Mouse (Mus musculus) hindbrain, embryonic 10.5 days (tissue): Measurements from ENCODE around the gene Farp1. TPM values are rescaled to one million over a fixed set of nuclear protein-coding genes. Genes with fewer than 3 reads are reported as not detected.

Experiments used
- DNase-seq: peaks from one replicate; pipeline ENCODE4 v3.0.0-alpha.2; 2017; ENCODE audit warnings: low spot score
- H3K27ac ChIP-seq: fragments of 300-500 bp; sonication (generic); 2 replicates; pipeline ENCODE4 v1.5.1; 2016; ENCODE audit warnings: mild to moderate bottlenecking, moderate library complexity
- H3K27me3 ChIP-seq: fragments of 300-500 bp; sonication (generic); 2 replicates; pipeline ENCODE4 v1.6.1; 2016; ENCODE audit warnings: mild to moderate bottlenecking; ENCODE audit not compliant: poor library complexity, insufficient read depth, severe bottlenecking
- H3K36me3 ChIP-seq: fragments of 300-500 bp; sonication (generic); 2 replicates; pipeline ENCODE4 v1.6.1; 2016; ENCODE audit warnings: mild to moderate bottlenecking, moderate library complexity
- H3K4me1 ChIP-seq: fragments of 300-500 bp; sonication (generic); replicated peaks from 2 replicates; pipeline ENCODE4 v1.6.1; 2016; ENCODE audit warnings: mild to moderate bottlenecking
- H3K4me3 ChIP-seq: fragments of 300-500 bp; sonication (generic); 2 replicates; pipeline ENCODE4 v1.5.1; 2016; ENCODE audit warnings: mild to moderate bottlenecking, moderate library complexity
- H3K9me3 ChIP-seq: fragments of 300-500 bp; sonication (generic); 2 replicates; pipeline ENCODE4 v1.6.1; 2016; ENCODE audit warnings: mild to moderate bottlenecking, moderate library complexity
- WGBS: fragments of 180-500 bp; shearing (Covaris S2); methylation state at CpG from one replicate; pipeline ENCODE4 v1.1.7; 2016; 5-methylcytosine and 5-hydroxymethylcytosine counted together
- polyA plus RNA-seq: library from polyadenylated mRNA; unstranded; fragments of >200 nt; fragmentation: Nextera tagmentation; extraction: Ambion mirVana; gene quantifications from 2 replicates; pipeline ENCODE4 v1.2.1, GENCODE M21; 2016

Gene Farp1
- polyA plus RNA-seq, 1 experiment from 2014 or later: 25.2 TPM

GRCm38 (mm10) chr14:121207441-121208158 lies 172.6 kb downstream of the Farp1 start:
- Histone ChIP-seq H3K27me3 (no peaks in the 10 kb centered on the region), H3K27ac (no peak overlapping the region), H3K9me3 (no peaks in the 10 kb centered on the region; the same call in 1 of the 2 replicates), H3K4me3 (no peak overlapping the region), H3K36me3 (peaks cover 29% of the 10 kb centered on the region), H3K4me1 (no peaks in the 10 kb centered on the region)
- 73% methylated on average over 15 of the region's 15 CpGs for WGBS
- DNase-seq: no peak

GRCm38 (mm10) chr14:121208159-121208515 lies 173.1 kb downstream of the Farp1 start:
- Histone ChIP-seq H3K27me3 (no peaks in the 10 kb centered on the region), H3K36me3 (peaks cover 29% of the 10 kb centered on the region), H3K4me1 (no peaks in the 10 kb centered on the region), H3K4me3 (no peak overlapping the region), H3K9me3 (no peaks in the 10 kb centered on the region; the same call in 1 of the 2 replicates), H3K27ac (no peak overlapping the region)
- 78% methylated on average over 3 of the region's 3 CpGs for WGBS
- DNase-seq: no peak

GRCm38 (mm10) chr14:121210318-121210717 lies 175.3 kb downstream of the Farp1 start:
- no peak overlapping the region for H3K27ac ChIP-seq
- peaks cover 29% of the 10 kb centered on the region for H3K36me3 ChIP-seq
- no peaks in the 10 kb centered on the region for H3K4me1 ChIP-seq
- no peak for DNase-seq
- no peaks in the 10 kb centered on the region; the same call in 1 of the 2 replicates for H3K9me3 ChIP-seq
- WGBS: 88% methylated on average over 3 of the region's 3 CpGs
- no peak overlapping the region for H3K4me3 ChIP-seq
- H3K27me3 ChIP-seq: no peaks in the 10 kb centered on the region

- H3K4me1 ChIP-seq: peaks cover 4% of the 10 kb centered on the region; the same call in 1 of the 2 replicates
These were observed 178.7 kb downstream of the Farp1 start for GRCm38 (mm10) chr14:121213650-121214049.

GRCm38 (mm10) chr14:121214636-121215257 lies 179.7 kb downstream of the Farp1 start:
- no peak for DNase-seq
- no peak overlapping the region for H3K4me3 ChIP-seq
- WGBS: 89% methylated on average over 11 of the region's 11 CpGs

More at GRCm38 (mm10) chr14:121213650-121214049, 178.7 kb downstream of the Farp1 start:
- no peaks in the 10 kb centered on the region for H3K27me3 ChIP-seq
- H3K36me3 ChIP-seq: peaks cover 21% of the 10 kb centered on the region
- no peaks in the 10 kb centered on the region; the same call in 1 of the 2 replicates for H3K9me3 ChIP-seq
- no peak overlapping the region for H3K27ac ChIP-seq
- no peak overlapping the region for H3K4me3 ChIP-seq
- DNase-seq: no peak
- 71% methylated on average over 4 of the region's 4 CpGs for WGBS

GRCm38 (mm10) chr14:121215817-121216216 lies 180.8 kb downstream of the Farp1 start:
- no peak for DNase-seq
- Histone ChIP-seq H3K27me3 (no peaks in the 10 kb centered on the region), H3K4me3 (no peak overlapping the region), H3K4me1 (peaks cover 4% of the 10 kb centered on the region; the same call in 1 of the 2 replicates), H3K36me3 (peaks cover 15% of the 10 kb centered on the region), H3K9me3 (no peaks in the 10 kb centered on the region; the same call in 1 of the 2 replicates), H3K27ac (no peak overlapping the region)
- WGBS: 84% methylated on average over 5 of the region's 5 CpGs

More at GRCm38 (mm10) chr14:121214636-121215257, 179.7 kb downstream of the Farp1 start:
- Histone ChIP-seq H3K36me3 (peaks cover 14% of the 10 kb centered on the region), H3K9me3 (no peaks in the 10 kb centered on the region; the same call in 1 of the 2 replicates), H3K27ac (no peak overlapping the region), H3K4me1 (peaks cover 4% of the 10 kb centered on the region; the same call in 1 of the 2 replicates), H3K27me3 (no peaks in the 10 kb centered on the region)

GRCm38 (mm10) chr14:121216672-121217071 lies 181.7 kb downstream of the Farp1 start:
- H3K4me1 ChIP-seq: peaks cover 4% of the 10 kb centered on the region; the same call in 1 of the 2 replicates

GRCm38 (mm10) chr14:121218620-121219019 lies 183.6 kb downstream of the Farp1 start:
- Histone ChIP-seq H3K4me3 (no peak overlapping the region), H3K4me1 (peaks cover 4% of the 10 kb centered on the region; the same call in 1 of the 2 replicates), H3K9me3 (peaks cover 4% of the 10 kb centered on the region; the same call in 1 of the 2 replicates), H3K27me3 (no peaks in the 10 kb centered on the region), H3K27ac (no peak overlapping the region), H3K36me3 (peaks cover 28% of the 10 kb centered on the region)
- DNase-seq: no peak
- WGBS: 76% methylated on average over 7 of the region's 7 CpGs

More at GRCm38 (mm10) chr14:121216672-121217071, 181.7 kb downstream of the Farp1 start:
- Histone ChIP-seq H3K9me3 (peaks cover 4% of the 10 kb centered on the region; the same call in 1 of the 2 replicates), H3K27ac (no peak overlapping the region), H3K36me3 (peaks cover 22% of the 10 kb centered on the region), H3K27me3 (no peaks in the 10 kb centered on the region), H3K4me3 (no peak overlapping the region)
- 75% methylated on average over 6 of the region's 6 CpGs for WGBS
- no peak for DNase-seq

GRCm38 (mm10) chr14:121219226-121220039 lies 184.4 kb downstream of the Farp1 start:
- Histone ChIP-seq H3K36me3 (peaks cover 33% of the 10 kb centered on the region), H3K4me1 (peaks cover 4% of the 10 kb centered on the region; the same call in 1 of the 2 replicates), H3K9me3 (peaks cover 4% of the 10 kb centered on the region; the same call in 1 of the 2 replicates), H3K27ac (no peak overlapping the region), H3K27me3 (no peaks in the 10 kb centered on the region), H3K4me3 (no peak overlapping the region)
- DNase-seq: no peak
- WGBS: 89% methylated on average over 10 of the region's 10 CpGs

GRCm38 (mm10) chr14:121220040-121220322 lies 185.0 kb downstream of the Farp1 start:
- no peak for DNase-seq
- WGBS: 93% methylated on average over 1 of the region's 1 CpGs

GRCm38 (mm10) chr14:121220723-121221122 lies 185.7 kb downstream of the Farp1 start:
- WGBS: 75% methylated on average over 5 of the region's 5 CpGs
- Histone ChIP-seq H3K4me3 (no peak overlapping the region), H3K4me1 (peaks cover 4% of the 10 kb centered on the region; the same call in 1 of the 2 replicates), H3K27me3 (no peaks in the 10 kb centered on the region), H3K27ac (no peak overlapping the region), H3K36me3 (peaks cover 40% of the 10 kb centered on the region), H3K9me3 (peaks cover 4% of the 10 kb centered on the region; the same call in 1 of the 2 replicates)
- DNase-seq: peak; percentile 43

More at GRCm38 (mm10) chr14:121220040-121220322, 185.0 kb downstream of the Farp1 start:
- Histone ChIP-seq H3K27me3 (no peaks in the 10 kb centered on the region), H3K4me1 (peaks cover 4% of the 10 kb centered on the region; the same call in 1 of the 2 replicates), H3K27ac (no peak overlapping the region), H3K4me3 (no peak overlapping the region), H3K9me3 (peaks cover 4% of the 10 kb centered on the region; the same call in 1 of the 2 replicates), H3K36me3 (peaks cover 36% of the 10 kb centered on the region)

GRCm38 (mm10) chr14:121225804-121226203 lies 190.8 kb downstream of the Farp1 start:
- 89% methylated on average over 11 of the region's 11 CpGs for WGBS
- H3K36me3 ChIP-seq: peaks cover 54% of the 10 kb centered on the region
- DNase-seq: no peak
- H3K4me3 ChIP-seq: no peak overlapping the region
- no peak overlapping the region for H3K27ac ChIP-seq
- H3K27me3 ChIP-seq: no peaks in the 10 kb centered on the region
- H3K9me3 ChIP-seq: peaks cover 4% of the 10 kb centered on the region; the same call in 1 of the 2 replicates
- H3K4me1 ChIP-seq: no peaks in the 10 kb centered on the region
